Mouse (Mus musculus) heart, postnatal 4 days (tissue): Measurements from ENCODE around the gene Zfp365. TPM values are rescaled to one million over a fixed set of nuclear protein-coding genes. Genes with fewer than 3 reads are reported as not detected.

Experiments
- DNase-seq: peaks from one replicate; pipeline ENCODE4 v3.0.0; 2021
- total RNA-seq, 2 experiments: library from RNA; stranded (reverse); gene quantifications; 2 replicates each; pipeline ENCODE4 v1.2.3; 2021

Gene Zfp365
- total RNA-seq, 2 experiments from 2014 or later, result 1.2 to 1.6 TPM

DNA sequence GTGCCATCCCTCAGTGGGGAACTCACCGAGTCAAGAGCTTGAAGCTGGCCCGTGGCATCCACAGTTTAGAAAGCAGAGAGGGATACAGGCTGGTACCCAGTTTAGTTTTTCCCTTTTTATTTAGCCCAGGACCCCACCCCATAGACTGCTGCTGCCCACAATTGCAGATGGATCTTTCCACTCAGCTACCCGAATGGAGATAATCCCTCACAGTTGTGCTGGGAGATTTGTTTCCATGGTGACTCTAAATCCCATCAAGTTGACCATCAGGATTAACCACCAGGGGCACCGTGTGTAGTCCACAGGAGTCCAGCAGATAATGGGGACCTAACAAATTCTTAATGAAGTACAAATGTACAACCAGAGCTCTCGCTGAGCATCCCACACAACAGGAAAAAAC lies 11.3 kb downstream of the Zfp365 start:
- no peak for DNase-seq

DNA sequence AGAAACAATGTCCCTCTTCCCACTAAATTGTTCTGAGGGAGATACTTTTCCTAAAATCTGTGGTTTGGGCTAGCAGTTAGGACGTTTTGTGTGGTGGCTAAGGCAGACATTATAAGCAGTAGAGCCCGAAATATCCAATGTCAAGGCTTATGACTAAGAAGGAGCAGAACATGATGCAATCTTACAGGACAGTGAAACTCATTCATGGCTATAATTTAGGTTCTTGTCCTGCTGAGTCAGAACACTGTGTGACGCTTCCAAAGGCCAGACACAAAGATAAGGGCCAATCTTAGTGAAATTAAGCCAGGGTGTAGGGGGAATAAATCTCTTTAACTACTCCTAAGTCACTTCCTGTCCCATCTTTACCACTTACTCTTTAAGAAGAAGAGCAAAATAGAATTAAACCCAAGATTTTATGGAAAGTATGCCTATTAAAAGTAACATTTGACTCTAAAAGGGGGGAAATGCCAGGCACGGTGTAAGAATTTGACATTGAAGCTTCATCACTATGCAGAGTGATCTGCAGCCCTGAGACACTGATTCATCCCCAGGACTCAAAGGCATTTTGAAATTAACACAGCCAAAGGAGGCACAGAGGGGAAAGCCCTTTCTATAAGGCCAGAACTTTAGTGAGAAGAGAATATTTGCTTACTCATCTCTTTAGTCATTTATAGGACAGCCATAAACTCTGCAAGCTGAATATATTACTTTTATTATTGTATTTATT lies 13.3 kb downstream of the Zfp365 start:
- DNase-seq, result no peak

- no peak for DNase-seq
Measured at GRCm38 (mm10) chr10:67898355-67898935, 14.0 kb downstream of the Zfp365 start.

DNA sequence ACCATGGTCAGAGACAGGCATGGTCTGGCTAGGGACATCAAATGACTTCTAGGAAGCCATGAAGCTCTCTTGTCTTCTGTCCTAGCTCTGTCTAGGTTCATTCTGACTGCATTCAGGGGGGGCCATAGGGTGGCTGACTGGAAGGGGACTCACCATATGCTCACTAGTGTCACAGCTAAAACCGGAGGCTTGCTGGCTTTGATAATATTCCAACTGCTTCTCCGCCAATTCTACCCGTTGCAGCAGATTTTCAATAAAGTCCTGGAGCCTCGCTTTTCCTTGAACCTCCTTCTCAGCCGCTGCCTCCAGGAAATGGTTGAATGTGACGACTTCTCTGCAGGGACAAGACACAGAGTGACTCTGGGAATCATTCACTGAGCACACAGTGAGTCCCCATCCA lies 15.2 kb downstream of the Zfp365 start:
- no peak for DNase-seq

- no peak for DNase-seq
Measured at GRCm38 (mm10) chr10:67894683-67895082, 17.8 kb downstream of the Zfp365 start.

GRCm38 (mm10) chr10:67894059-67894458 lies 18.4 kb downstream of the Zfp365 start:
- no peak for DNase-seq

DNA sequence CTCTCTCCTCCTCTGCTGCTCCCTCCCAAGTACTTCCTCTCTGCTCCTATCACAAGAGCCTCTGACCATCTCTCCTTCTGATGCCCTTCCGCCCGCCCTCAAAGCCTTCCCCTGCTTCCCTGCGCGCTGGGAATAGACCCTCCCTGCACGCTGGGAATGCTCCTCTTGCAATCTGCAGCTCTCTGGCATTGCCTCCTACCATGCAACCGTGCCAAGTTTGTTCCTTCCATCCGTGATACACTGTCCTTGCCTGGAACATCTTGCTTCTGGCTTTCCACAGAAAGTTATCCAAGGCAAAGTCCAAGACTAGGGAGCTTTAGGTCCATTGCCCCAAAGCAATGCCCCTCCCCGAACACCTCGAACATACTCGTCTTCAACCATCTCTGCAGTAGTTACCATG lies 19.2 kb downstream of the Zfp365 start:
- no peak for DNase-seq

DNA sequence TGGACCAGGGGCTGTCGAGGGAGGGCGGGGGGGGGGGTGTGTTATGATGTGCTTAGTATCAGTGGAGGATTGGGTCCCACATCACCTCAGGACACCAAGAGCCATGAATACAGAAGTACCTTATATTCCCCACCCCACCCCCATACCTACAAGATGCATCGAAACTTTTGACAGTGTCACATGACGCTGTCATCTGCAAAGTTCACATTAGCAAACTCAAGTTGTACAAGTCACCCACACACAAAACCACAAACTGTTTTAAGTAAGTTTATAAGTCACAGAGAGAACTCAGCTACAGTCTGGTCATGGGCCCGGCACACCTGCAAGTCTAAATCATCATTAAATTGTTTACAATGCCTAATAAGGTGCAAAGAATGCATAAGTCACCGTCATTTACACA lies 21.3 kb downstream of the Zfp365 start:
- no peak for DNase-seq

DNA sequence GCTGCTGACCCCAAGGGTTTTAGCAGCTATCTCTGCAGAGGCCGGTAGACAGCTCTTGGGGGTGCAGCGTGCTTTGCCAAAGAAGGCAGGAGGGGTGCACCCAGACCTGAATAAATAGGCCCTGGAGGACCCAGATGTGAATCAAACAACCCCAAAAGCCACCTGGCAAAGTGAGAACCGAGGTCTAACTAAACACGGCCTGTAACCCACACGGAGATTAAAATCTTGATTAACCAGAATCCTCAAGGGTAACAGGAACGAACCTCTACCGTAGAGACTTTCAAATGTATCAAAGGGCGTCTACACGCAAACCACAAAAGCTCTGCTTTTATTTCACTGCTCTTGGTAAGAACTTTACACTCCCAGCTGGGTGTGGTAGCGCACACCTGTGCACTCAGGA lies 24.5 kb downstream of the Zfp365 start:
- DNase-seq, result no peak

- no peak for DNase-seq
Measured at GRCm38 (mm10) chr10:67880692-67881091, 31.8 kb downstream of the Zfp365 start.

GRCm38 (mm10) chr10:67871811-67872210 lies 40.7 kb downstream of the Zfp365 start:
- DNase-seq, result peak; percentile 84

- no peak for DNase-seq
Measured at GRCm38 (mm10) chr10:67868234-67868633, 44.2 kb downstream of the Zfp365 start.

DNA sequence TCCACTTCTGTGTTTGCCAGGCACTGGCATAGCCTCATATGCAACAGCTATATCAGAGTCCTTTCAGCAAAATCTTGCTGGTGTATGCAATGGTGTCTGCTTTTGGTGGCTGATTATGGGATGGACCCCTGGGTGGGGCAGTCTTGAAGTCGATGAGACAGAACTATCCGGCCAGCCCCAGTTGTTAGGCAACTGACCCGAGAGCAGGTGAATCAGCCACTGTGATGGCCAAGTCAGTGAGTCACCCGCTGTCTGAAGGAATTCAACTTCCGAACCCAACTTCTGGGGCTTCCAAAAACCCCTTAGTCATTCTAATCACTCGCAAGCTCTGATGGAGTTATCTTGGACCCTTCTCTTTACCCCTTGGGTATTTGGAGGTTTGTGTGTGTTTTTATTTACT lies 46.6 kb downstream of the Zfp365 start:
- DNase-seq, result no peak

GRCm38 (mm10) chr10:67865063-67865462 lies 47.4 kb downstream of the Zfp365 start:
- no peak for DNase-seq

DNA sequence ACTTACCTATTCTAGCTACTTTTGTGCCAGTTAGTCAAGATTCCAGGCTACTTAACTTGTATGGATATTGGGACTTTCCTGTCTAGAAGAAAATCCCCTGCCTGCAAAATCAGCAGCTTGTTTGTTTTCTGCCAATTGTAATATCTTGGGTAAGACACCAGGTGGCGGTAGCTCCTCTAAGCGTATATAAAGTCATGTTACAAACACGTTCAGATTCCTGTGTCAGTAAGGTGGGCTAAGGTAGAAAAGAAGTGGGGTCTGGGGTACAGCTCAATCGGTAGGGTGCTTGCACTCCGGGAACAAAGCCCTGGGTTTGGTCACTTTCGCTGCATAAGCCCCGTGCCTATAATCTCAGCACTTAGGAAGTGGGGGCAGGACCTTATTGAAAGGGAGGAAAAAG lies 50.1 kb downstream of the Zfp365 start:
- peak; percentile 39 for DNase-seq

- DNase-seq, result peak; percentile 83
Measured at GRCm38 (mm10) chr10:67858878-67859277, 53.6 kb downstream of the Zfp365 start.

DNA sequence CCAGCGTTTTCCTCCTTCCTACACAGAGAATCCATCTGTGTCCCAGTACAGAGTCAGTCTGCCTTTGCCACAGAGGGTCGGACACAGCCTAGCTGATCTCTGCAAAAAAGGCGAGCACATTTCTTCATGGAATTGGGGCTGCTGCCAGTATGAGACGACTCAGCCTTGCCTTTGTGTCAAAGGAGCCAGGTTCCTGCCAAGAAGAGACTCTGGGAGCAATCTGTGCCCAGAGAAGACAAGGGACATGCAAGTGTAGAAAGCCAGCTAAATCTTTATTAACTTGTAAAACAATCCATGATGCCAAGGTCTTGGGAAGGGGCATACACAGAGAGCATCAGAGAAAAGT lies 54.9 kb downstream of the Zfp365 start:
- DNase-seq, result no peak

- DNase-seq, result no peak
Measured at GRCm38 (mm10) chr10:67856791-67857560, 55.5 kb downstream of the Zfp365 start.

DNA sequence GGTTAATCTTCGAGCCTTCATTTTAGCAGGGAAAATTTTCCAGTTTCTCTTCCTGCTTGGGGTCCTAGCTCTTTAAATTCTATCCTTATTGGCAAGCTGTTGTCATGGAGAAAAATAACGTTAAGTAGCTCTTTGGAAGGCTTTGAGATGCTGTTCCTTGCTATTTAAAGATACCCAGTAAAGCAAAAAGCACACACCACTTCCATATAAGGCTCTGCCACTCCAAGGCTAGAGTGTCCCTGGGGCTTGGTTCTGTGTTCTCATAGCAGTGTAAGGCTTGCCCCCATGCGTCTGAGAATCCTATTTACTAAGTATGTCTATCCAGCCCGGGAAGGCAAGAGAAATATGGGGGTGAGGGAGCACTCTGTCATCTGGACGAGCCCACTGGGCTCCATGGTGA lies 56.7 kb downstream of the Zfp365 start:
- no peak for DNase-seq

- no peak for DNase-seq
Measured at GRCm38 (mm10) chr10:67852411-67852810, 60.1 kb downstream of the Zfp365 start.

DNA sequence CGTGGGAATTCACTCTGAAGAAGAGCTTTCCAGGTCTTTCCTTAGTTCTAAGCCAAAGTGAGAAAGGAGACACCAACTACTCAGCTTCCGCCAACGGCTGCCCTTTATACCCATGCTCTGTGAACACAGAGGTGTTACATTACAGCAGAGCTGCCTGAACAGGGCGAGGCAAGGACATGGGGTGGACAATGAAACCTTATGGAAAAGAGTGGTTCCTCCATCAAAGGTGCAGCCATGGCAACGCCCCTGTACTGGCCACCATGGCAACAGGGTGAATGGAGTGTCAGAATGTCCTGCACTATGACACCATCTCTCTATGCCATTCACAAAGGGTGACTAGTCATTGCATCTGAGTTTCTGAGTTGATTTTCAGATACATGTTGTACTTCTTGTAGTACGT lies 61.4 kb downstream of the Zfp365 start:
- no peak for DNase-seq

DNA sequence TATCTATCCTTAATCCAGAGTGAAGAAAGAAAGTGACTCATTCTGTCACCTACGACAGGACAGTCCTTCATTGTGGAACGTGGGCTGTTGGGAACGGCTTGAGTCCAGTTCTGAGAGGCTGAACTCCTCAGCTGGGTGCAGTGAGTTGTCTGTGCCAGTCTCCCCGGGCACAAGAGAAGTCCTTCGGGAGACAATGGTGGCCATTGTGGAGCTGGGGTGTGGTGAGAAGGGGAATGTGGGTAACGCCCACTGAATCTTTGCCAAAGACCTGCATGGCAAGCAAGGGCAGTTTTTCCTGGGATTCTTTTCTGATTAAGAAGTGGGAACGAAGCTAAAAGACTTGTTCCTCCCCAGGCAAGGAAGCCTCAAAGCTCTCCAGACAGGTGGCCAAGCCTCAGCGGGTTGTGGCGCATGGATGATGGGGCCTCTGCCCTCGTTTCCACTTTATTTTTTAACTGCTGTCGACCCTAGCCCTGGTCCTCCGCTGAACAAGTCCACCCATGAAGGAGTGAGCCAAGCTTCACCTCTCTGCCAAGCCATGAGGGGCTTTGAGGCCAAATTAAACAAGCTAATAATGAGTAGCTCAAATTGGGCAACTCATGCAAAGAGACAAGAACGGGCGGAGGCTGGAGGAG lies 66.3 kb downstream of the Zfp365 start:
- no peak for DNase-seq

- no peak for DNase-seq
Measured at GRCm38 (mm10) chr10:67841596-67841995, 70.9 kb downstream of the Zfp365 start.
